Mouse (Mus musculus): ENCODE data around the gene Maats1. TPM values are rescaled to one million over a fixed set of nuclear protein-coding genes. Genes with fewer than 3 reads are reported as not detected.

Maats1 gene
- total RNA-seq, 2 experiments from 2014 or later: 1.2 to 1.5 TPM

- DNase-seq (ENCODE audit: low spot score in 2 of 2): no peak
- intact Hi-C loops (cut with DNase I): no loop called here
These were observed 86.8 kb downstream of the Maats1 start for GRCm38 (mm10) chr16:38255107-38255506.

GRCm38 (mm10) chr16:38254001-38254400 is 87.9 kb downstream of the Maats1 start:
- intact Hi-C loops (cut with DNase I): no loop called here
- no peak for DNase-seq (ENCODE audit: low spot score in 2 of 2)

GRCm38 (mm10) chr16:38250467-38250866 is 91.5 kb downstream of the Maats1 start:
- DNase-seq (ENCODE audit: low spot score in 2 of 2): no peak
- intact Hi-C loops (cut with DNase I): no loop called here

GRCm38 (mm10) chr16:38248331-38248961 is 93.5 kb downstream of the Maats1 start:
- intact Hi-C loops (cut with DNase I): no loop called here

More at GRCm38 (mm10) chr16:38248331-38248961, 93.5 kb downstream of the Maats1 start:
- DNase-seq (ENCODE audit: low spot score in 2 of 2): no peak

Other genes with a start within 250 kb of the Maats1 start
- not detected for gene Nr1i2, start 47.3 kb downstream of the Maats1 start, total RNA-seq (2021)
- gene Cox17, start 4.8 kb upstream of the Maats1 start, total RNA-seq (2021): 100 to 1,000 TPM; 124 TPM
- not detected for gene Gm21987, start 4.9 kb upstream of the Maats1 start, total RNA-seq (2021)
- under 1 TPM; 0.47 to 0.77 TPM for gene Popdc2, start 20.1 kb upstream of the Maats1 start, total RNA-seq (2021)
- gene Pla1a, start 91.0 kb upstream of the Maats1 start, total RNA-seq (2021): 1 to 10 TPM in 1 of 2 experiments, under 1 TPM in 1; 0.67 to 1.3 TPM
- 10 to 100 TPM; 55.7 to 63.6 TPM for gene Adprh, start 110.6 kb upstream of the Maats1 start, total RNA-seq (2021)
- gene Cd80, start 113.4 kb upstream of the Maats1 start, total RNA-seq (2021): under 1 TPM; 0.30 to 0.93 TPM
- 10 to 100 TPM; 33.8 to 34.9 TPM for gene Timmdc1, start 180.5 kb upstream of the Maats1 start, total RNA-seq (2021)
- 10 to 100 TPM; 39.6 to 45.3 TPM for gene Poglut1, start 208.1 kb upstream of the Maats1 start, total RNA-seq (2021)
- 10 to 100 TPM; 16.2 to 22.4 TPM for gene Tmem39a, start 216.6 kb upstream of the Maats1 start, total RNA-seq (2021)